Mouse (Mus musculus): Measurements from ENCODE around the gene Pramel4. TPM values are rescaled to one million over a fixed set of nuclear protein-coding genes. Genes with fewer than 3 reads are reported as not detected.

The Pramel4 gene
- polyA plus RNA-seq (2017; shearing (Covaris generic)) = under 1 TPM; 0.14 to 0.25 TPM

GRCm38 (mm10) chr4:144058826-144059225, at the start of gene Pramel4:
Gene Pramel4 (plus strand): TSS chr4:144059126.

GRCm38 (mm10) chr4:144106174-144106573, 47.2 kb downstream of the Pramel4 start, which contains the start of gene Gm13102:
Gene Gm13102 (plus strand): TSS chr4:144106474.

Other genes with a start within 250 kb of the Pramel4 start
- under 1 TPM in 1 of 2 experiments, not detected in 1; 0.43 TPM for gene Gm13084, start 243.0 kb upstream of the Pramel4 start, polyA plus RNA-seq (2017; shearing (Covaris generic))
- under 1 TPM in 1 of 2 experiments, not detected in 1; 0.47 TPM for gene Gm13103, start 212.6 kb upstream of the Pramel4 start, polyA plus RNA-seq (2017; shearing (Covaris generic))
- under 1 TPM in 1 of 2 experiments, not detected in 1; 0.37 TPM for gene Pramef6, start 158.7 kb upstream of the Pramel4 start, polyA plus RNA-seq (2017; shearing (Covaris generic))
- not detected for gene Pramef25, start 108.1 kb upstream of the Pramel4 start, polyA plus RNA-seq (2017; shearing (Covaris generic))
- not detected for gene Gm13101, start 92.2 kb upstream of the Pramel4 start, polyA plus RNA-seq (2017; shearing (Covaris generic))
- under 1 TPM in 1 of 2 experiments, not detected in 1; 0.14 TPM for gene Pramef17, start 64.8 kb upstream of the Pramel4 start, polyA plus RNA-seq (2017; shearing (Covaris generic))
- gene Gm13102, start 47.3 kb downstream of the Pramel4 start, polyA plus RNA-seq (2017; shearing (Covaris generic)) = under 1 TPM in 1 of 2 experiments, not detected in 1; 0.20 TPM
- gene Oog3, start 103.5 kb downstream of the Pramel4 start, polyA plus RNA-seq (2017; shearing (Covaris generic)) = under 1 TPM in 1 of 2 experiments, not detected in 1; 0.26 TPM
- under 1 TPM in 1 of 2 experiments, not detected in 1; 0.23 TPM for gene Oog2, start 131.6 kb downstream of the Pramel4 start, polyA plus RNA-seq (2017; shearing (Covaris generic))
- not detected for gene C87977, start 154.2 kb downstream of the Pramel4 start, polyA plus RNA-seq (2017; shearing (Covaris generic))
- not detected for gene Pramel5, start 221.4 kb downstream of the Pramel4 start, polyA plus RNA-seq (2017; shearing (Covaris generic))

Measured in activated CD4-positive, CD25-positive, alpha-beta regulatory T cell (primary cell).